Mouse (Mus musculus) CD4-positive helper T cell, adult 2 months (primary cell): ENCODE results near the gene Chrm4.

Experiments
- DNase-seq: peaks from one replicate; pipeline ENCODE4 v3.0.0-alpha.2; 2012; ENCODE audit warnings: low read depth, missing footprints, low spot score

The Chrm4 gene

DNA sequence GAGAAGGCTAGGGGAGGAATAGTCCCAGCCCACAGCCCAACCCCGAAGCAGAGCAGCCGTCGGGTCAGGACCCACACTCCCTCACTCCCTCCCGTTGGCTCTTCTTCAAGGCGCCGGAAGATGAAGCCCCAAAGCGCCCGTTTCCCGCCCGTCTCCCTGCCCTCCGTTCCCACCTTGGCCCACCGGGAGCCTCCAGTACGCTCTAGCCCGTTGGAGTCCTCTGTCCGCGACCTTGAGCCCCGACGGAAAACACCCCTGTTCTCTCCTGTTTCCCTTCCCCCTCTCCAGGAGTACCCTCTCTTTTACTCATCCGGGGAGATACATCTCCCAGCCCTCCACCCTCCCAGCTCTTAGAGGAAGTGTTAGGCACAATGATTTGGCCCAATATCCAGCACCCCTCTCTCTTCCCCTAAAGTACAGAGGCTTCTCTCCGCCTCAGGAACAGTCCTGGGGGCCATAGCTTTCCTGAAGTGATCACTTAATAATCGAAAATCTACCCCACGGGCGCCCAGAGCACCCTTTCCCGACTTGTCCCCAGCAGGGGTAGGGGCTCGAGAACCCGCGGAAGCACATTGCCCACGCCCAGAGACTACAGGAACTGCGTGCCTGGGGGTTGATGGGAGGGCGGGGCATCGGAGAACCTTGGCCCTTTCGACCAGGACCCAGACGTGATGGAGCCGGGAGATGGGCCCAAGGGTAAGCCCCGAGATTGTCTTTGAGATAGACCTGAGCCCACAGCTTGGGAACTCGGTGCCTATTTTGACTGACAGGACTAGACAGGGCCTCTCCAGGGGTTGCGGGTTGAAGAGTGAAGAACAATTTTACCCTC is 4.2 kb upstream of the Chrm4 start:
- peak; percentile 69 for DNase-seq

- DNase-seq = peak; percentile 86
These were observed 3.4 kb upstream of the Chrm4 start for GRCm38 (mm10) chr2:91923415-91924337.

DNA sequence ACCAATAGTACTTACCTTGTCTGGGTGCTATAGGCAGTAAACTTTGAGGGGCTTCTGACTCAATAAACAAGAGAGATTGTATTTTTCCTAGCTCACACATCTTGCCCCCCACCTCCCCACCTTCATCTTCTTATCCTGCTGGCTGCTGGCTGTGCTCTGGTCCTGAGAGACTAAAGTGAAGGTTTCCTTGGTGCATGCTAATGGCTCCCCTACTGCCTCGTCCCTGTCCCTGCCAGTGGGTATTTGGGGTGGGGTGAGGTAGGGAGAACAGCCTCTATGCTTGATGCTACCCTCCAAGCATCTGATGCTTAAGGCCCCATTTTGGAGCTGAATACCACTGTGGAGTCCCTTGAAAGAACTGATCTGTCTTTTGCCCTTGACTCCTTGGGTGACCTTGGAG is 2.3 kb upstream of the Chrm4 start:
- no peak for DNase-seq

DNA sequence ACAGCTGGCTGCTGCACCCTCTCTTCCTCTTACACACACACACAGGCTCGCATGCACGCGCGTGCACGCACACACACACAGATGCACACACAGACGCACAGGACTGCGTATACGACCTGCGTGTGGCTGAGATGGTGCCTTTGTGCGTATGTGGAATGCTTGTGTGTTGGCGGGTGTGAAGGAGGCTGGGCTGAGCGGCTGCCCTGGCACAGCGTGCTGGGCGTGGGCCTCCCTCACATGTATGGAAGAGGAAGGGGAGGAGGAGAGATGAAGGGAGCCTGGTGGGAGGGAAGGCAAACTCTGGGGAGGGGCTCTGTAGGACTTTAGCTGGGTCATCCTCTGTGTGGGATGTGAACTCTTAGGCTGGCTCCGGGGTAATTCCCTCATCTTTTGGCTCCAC is 1.6 kb upstream of the Chrm4 start:
- DNase-seq = no peak

GRCm38 (mm10) chr2:91927826-91928533 is 931 bp downstream of the Chrm4 start:
- peak; percentile 79 for DNase-seq

DNA sequence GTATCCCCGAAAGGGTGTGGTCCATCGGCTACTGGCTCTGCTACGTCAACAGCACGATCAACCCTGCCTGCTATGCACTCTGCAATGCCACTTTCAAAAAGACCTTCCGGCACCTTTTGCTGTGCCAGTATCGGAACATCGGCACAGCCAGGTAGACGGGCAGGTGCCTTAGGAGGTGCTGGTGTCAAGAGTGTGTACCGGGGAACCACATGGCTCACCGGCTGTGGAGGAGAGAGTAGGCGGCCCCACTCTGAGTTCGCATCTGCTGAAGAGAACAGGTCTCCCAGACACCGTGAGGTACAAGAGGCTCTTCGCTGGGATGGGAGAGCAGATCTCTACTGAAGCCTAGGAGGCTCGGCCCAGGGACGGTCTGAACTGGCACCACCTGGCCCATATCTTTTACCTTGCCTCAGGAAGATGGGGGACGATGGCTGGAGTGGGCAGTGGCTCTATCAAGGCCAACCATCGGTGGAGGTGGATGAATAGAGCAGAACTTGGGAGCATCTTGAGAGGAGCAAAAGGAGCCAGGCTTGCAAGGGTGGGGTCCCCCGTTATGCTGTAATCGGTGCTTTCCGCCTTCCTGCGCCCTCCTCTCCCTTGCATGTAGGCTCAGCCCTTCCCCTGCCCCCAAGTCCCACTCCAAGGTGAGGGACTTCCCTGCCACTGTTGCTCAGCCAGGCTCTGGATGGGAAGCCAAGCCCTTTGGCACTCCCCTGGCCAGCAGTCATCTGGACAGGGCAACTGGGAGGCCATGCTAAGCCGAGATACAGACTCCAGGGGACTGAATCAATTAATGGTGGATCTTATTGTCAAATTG is 1.7 kb downstream of the Chrm4 start:
- DNase-seq = no peak

- no peak for DNase-seq
These were observed 2.4 kb downstream of the Chrm4 start for GRCm38 (mm10) chr2:91929455-91929854.

DNA sequence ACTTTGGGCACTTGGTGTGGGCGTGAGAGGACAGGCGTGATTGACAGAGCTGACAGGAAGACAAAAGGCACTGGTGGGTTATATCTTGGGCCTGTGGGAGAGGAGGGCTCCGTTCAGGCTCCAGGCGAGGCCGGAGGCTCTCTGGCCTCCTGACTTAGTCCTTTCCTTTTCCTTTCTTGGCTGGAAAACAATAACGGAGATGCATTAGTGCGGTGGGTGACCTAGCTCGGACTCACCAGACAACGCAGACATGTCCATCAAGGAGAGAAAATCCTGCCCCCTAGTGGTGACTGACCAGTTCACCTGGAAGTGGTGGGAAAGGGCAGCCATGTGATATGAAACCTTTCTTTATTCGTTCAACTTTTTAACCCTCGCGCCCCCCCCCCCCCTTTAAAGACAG is 2.9 kb downstream of the Chrm4 start:
- DNase-seq = peak; percentile 51

- no peak for DNase-seq
These were observed 3.8 kb downstream of the Chrm4 start for GRCm38 (mm10) chr2:91930761-91931291.

DNA sequence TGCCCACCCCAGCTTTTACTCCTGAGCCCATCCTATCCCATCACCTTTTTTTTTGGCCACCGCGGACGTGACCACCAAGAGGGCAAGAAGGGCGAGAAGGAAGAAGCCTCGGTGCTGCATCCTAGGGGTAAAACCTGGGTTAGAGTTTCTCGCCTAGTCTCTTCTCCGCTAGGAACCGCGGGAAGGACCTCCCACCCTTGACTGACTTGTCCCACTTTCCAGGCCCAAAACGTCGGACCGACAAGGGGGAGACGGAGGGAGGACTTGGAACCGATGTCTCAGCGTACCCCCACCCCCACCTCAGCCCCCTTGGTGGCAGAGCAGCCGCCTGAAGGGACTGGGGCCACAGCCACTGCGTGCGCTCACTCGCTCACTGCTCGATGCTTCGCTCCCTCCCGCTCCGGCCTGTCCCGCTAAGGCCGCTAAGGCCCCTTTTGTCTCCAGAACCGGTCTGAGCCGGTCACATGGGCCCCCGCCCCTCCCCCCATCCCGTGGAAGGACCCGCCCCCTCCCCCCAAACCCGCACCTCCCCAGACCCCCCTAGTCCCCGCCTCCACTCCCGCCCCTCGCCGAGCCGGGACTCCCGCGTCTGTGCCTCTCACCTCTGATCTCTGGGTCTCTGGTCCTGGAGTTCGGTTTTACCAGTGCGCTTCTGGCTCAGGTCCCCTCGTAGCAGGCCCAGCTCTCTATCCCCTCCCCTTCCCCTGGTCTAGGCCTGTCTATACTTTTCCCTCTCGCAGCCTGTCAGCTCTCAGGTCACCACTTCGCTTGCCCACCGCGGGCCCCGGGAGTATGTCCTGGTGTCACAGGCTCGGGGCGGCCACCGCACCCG is 4.5 kb downstream of the Chrm4 start:
- DNase-seq = no peak

DNA sequence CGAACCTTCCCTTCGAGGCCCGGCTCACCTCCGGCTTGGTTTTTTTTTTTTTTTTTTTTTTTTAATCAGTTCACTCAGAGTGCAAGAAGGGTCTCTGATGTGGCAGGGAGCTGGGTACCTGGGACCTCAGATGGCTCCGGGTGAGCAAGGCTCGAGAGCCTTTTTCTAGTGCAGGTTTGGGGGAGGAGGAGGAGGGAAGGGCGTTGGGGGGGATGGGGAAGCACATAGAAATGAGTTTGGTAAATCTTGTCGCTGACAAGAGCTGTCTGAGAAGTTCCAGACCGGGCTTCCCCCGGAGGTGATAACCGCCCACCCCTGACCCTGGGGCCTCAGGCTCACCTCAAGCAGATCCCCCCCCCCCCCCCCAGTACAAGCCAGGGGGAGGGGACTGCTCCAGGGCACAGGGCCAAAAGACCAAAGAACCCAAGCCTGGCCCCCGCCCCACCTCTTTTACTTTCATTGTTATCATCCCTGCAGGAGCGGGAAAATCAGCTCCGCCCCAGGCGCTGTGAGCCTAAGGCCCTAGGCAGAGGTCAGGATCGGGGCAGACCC is 5.2 kb downstream of the Chrm4 start, which contains the start of gene Mdk:
Mdk (minus strand) TSS at position 138 of the 552 bp plus-strand sequence.
- peak; percentile 69 for DNase-seq

DNA sequence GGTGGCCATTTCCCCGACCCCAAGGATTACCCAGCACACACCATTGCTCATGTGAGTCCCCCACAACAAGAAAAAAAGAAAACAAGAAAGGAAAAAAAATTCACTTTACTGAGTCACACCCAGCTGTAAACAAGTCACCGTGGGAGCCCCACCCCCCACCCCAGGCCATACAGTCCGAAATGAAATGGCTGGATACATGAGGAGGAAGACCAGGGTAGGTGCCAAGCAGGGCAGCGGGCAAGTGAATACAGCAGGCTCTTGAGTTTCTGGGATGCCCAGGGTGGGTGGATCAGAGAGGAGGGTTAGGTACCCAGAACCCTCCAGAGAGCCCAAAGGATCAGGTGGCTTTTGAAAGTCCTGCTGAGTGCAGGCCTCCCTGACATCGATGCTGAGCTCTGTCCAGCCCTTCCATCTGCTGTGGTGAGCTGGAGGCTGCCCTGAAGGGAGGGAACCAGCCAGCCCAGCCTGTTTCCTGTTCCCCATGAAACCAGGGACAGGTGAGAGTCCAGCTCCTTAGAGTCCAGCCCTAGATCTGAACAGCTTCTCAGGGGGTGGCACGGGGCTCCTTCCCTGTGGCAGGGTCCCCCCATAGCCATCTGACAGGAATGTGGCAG is 5.8 kb downstream of the Chrm4 start:
- peak; percentile 30 for DNase-seq

DNA sequence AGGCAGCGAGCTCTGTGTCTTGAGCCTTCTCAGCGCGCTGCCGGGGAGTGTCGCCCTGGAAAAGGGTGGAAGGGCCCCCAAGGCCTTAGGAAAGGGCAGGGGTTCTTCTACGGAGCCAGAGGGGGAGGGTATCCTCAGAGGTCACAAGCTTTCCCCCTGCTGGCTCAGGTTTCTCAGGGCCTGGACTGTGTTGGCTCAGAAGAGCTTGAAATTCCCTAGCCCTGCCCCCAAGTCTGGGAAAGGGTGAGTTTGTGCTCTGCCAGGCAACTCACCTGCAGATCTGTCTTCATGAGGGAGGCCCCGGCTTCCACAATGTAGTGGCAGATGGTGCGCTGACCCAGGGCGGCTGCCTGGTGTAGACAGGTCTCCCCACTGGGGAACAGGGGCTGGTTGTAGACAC is 6.4 kb downstream of the Chrm4 start:
- no peak for DNase-seq

DNA sequence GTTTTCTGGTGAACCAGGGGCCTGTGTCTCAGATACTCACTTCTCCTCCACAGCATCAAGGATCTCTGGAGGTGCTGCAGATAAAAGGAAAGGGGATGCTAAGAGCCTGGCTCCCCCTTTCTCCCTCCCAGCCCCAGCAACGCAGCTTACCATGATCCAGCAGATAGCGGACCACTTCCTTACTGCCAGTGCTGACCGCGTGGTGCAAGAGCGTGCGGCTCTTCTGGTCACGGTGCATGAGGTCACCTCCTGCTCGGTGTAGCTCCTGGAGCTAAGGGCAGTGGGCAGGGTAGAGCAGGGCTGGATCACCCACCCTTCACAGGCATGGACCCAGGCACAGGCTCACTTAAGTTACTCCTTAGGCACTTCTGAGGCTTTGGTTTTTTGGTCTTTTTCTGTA is 7.0 kb downstream of the Chrm4 start:
- no peak for DNase-seq

GRCm38 (mm10) chr2:91934826-91935525 is 7.9 kb downstream of the Chrm4 start:
- DNase-seq = no peak

- no peak for DNase-seq
These were observed 9.1 kb downstream of the Chrm4 start for GRCm38 (mm10) chr2:91936154-91936553.

- DNase-seq = no peak
These were observed 12.4 kb downstream of the Chrm4 start for GRCm38 (mm10) chr2:91939303-91939935.

DNA sequence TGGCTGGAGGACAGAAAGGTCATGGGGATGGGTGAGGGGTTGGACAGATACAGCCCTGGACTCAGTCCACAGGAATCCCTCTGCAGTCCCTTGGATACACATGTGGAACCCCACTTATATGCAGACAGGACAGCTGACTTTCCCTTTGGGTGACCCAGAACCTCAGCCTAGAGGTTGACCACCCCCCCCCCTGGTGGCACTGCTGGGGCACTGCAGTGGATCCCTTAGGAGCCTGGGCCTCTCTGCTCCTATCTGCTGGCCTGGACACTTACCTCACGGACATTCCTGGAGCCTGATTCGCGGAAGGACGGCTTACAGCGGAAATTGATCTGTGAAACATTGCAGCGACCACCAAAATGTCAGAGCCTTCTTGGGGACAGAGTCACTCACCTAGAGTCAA is 15.3 kb downstream of the Chrm4 start:
- no peak for DNase-seq
